Mouse (Mus musculus) embryonic facial prominence, embryonic 11.5 days (tissue): Measurements from ENCODE around the gene Stra6l. TPM values are rescaled to one million over a fixed set of nuclear protein-coding genes. Genes with fewer than 3 reads are reported as not detected.

Experiments used
- ATAC-seq: fragments of 200-750 bp; cut with Nextera tagmentation; replicated peaks from 2 replicates; pipeline ENCODE4 v1.8.0; 2017; ENCODE audit warnings: low read depth; ENCODE audit not compliant: insufficient number of reproducible peaks, low FRiP score, low TSS enrichment
- DNase-seq: peaks from one replicate; pipeline ENCODE4 v3.0.0-alpha.2; 2015; ENCODE audit warnings: low spot score
- H3K27ac ChIP-seq: fragments of 300-500 bp; sonication (generic); replicated peaks from 2 replicates; pipeline ENCODE4 v1.5.1; 2014; ENCODE audit warnings: mild to moderate bottlenecking, low read depth, low read length, control low read depth
- H3K27me3 ChIP-seq: fragments of 300-500 bp; sonication (generic); 2 replicates; pipeline ENCODE4 v1.6.1; 2014; ENCODE audit warnings: mild to moderate bottlenecking, low read length, moderate library complexity, mixed read lengths; ENCODE audit not compliant: control insufficient read depth, insufficient read depth
- H3K36me3 ChIP-seq: fragments of 300-500 bp; sonication (generic); replicated peaks from 2 replicates; pipeline ENCODE4 v1.6.1; 2014; ENCODE audit warnings: low read depth, mild to moderate bottlenecking, low read length, moderate library complexity, mixed read lengths; ENCODE audit not compliant: control insufficient read depth, insufficient read depth
- H3K4me1 ChIP-seq: fragments of 300-500 bp; sonication (generic); 2 replicates; pipeline ENCODE4 v1.6.1; 2014; ENCODE audit warnings: low read length, mixed read lengths; ENCODE audit not compliant: control insufficient read depth, insufficient read depth
- H3K4me2 ChIP-seq: fragments of 300-500 bp; sonication (generic); 2 replicates; pipeline ENCODE4 v1.6.1; 2014; ENCODE audit warnings: low read depth, mild to moderate bottlenecking, control low read depth, low read length, moderate library complexity
- H3K4me3 ChIP-seq: fragments of 300-500 bp; sonication (generic); 2 replicates; pipeline ENCODE4 v1.5.1; 2014; ENCODE audit warnings: low read depth, low read length, control low read depth
- H3K9ac ChIP-seq: fragments of 300-500 bp; sonication (generic); replicated peaks from 2 replicates; pipeline ENCODE4 v1.6.1; 2014; ENCODE audit warnings: mild to moderate bottlenecking, control low read depth, low read length
- H3K9me3 ChIP-seq: fragments of 300-500 bp; sonication (generic); replicated peaks from 2 replicates; pipeline ENCODE4 v1.6.1; 2016; ENCODE audit warnings: mild to moderate bottlenecking, low read length, inconsistent platforms, mixed read lengths; ENCODE audit not compliant: control insufficient read depth
- WGBS: fragments of 180-500 bp; shearing (Covaris S2); extraction: QIAGEN DNeasy Blood & Tissue Kit; methylation state at CpG from one replicate; pipeline ENCODE4 v1.1.7; 2014; 5-methylcytosine and 5-hydroxymethylcytosine counted together
- polyA plus RNA-seq: library from polyadenylated mRNA; unstranded; fragments of >200 nt; fragmentation: Nextera tagmentation; extraction: Ambion mirVana; gene quantifications from 2 replicates; pipeline ENCODE4 v1.2.1, GENCODE M21; 2014

Gene Stra6l
- polyA plus RNA-seq: 0.13 and 0.14 TPM in 2 replicates

- Histone ChIP-seq H3K36me3 (no peaks in the 10 kb centered on the region), H3K9me3 (no peaks in the 10 kb centered on the region), H3K9ac (no peak within 1 kb of the TSS), H3K4me2 (no peak within 1 kb of the TSS), H3K27me3 (no peaks in the 10 kb centered on the region), H3K27ac (no peak within 1 kb of the TSS), H3K4me1 (no peaks in the 10 kb centered on the region), H3K4me3 (no peak within 1 kb of the TSS)
- ATAC-seq (no peak), DNase-seq (no peak)
- WGBS: 74% methylated on average over 10 of the region's 10 CpGs
Observed at GRCm38 (mm10) chr4:45848109-45848824, at the start of gene Stra6l. Gene Stra6l, plus strand, starts transcription at chr4:45848664.

- Histone ChIP-seq H3K4me3 (peak within 1 kb of the TSS; percentile 43), H3K27ac (no peak within 1 kb of the TSS), H3K9me3 (no peaks in the 10 kb centered on the region), H3K4me1 (peaks cover 3% of the 10 kb centered on the region; the same call in 1 of the 2 replicates), H3K4me2 (peak within 1 kb of the TSS; percentile 79), H3K27me3 (peaks cover 2% of the 10 kb centered on the region; the same call in 1 of the 2 replicates), H3K36me3 (no peaks in the 10 kb centered on the region), H3K9ac (peak within 1 kb of the TSS; percentile 53)
- ATAC-seq: peak; percentile 80
- DNase-seq: peak; percentile 82
- WGBS: 0% methylated on average over 26 of the region's 26 CpGs
Observed at GRCm38 (mm10) chr4:45798964-45799363, 49.5 kb upstream of the Stra6l start, which contains the start of gene Aldh1b1. Gene Aldh1b1, plus strand, starts transcription at chr4:45799022.

- no peak overlapping the region for H3K27ac ChIP-seq
- no peak overlapping the region for H3K4me3 ChIP-seq
- no peak for DNase-seq
- 37% methylated on average over 3 of the region's 3 CpGs for WGBS
- H3K36me3 ChIP-seq: no peaks in the 10 kb centered on the region
- H3K4me2 ChIP-seq: no peak overlapping the region
- no peak for ATAC-seq
- H3K9ac ChIP-seq: no peak overlapping the region
- H3K4me1 ChIP-seq: peaks cover 3% of the 10 kb centered on the region; the same call in 1 of the 2 replicates
- no peaks in the 10 kb centered on the region for H3K9me3 ChIP-seq
- peaks cover 2% of the 10 kb centered on the region; the same call in 1 of the 2 replicates for H3K27me3 ChIP-seq
Observed at GRCm38 (mm10) chr4:45799956-45800537, 48.4 kb upstream of the Stra6l start.

- 94% methylated on average over 14 of the region's 14 CpGs for WGBS
- DNase-seq (no peak), ATAC-seq (no peak)
- H3K27ac ChIP-seq: no peak overlapping the region
- no peaks in the 10 kb centered on the region for H3K4me1 ChIP-seq
- no peaks in the 10 kb centered on the region for H3K9me3 ChIP-seq
- H3K27me3 ChIP-seq: no peaks in the 10 kb centered on the region
- H3K4me3 ChIP-seq: no peak overlapping the region
- no peak overlapping the region for H3K9ac ChIP-seq
- no peaks in the 10 kb centered on the region for H3K36me3 ChIP-seq
- H3K4me2 ChIP-seq: no peak overlapping the region
Observed at GRCm38 (mm10) chr4:45802900-45803299, 45.6 kb upstream of the Stra6l start.

- Histone ChIP-seq H3K4me1 (no peaks in the 10 kb centered on the region), H3K36me3 (no peaks in the 10 kb centered on the region)
- WGBS: 38% methylated on average over 7 of the region's 7 CpGs
Observed at GRCm38 (mm10) chr4:45808034-45808433, 40.4 kb upstream of the Stra6l start.

GRCm38 (mm10) chr4:45811250-45811649 is 37.2 kb upstream of the Stra6l start:
- H3K27ac ChIP-seq: no peak overlapping the region
- no peaks in the 10 kb centered on the region for H3K27me3 ChIP-seq
- no peaks in the 10 kb centered on the region for H3K4me1 ChIP-seq
- ATAC-seq (no peak), DNase-seq (no peak)
- H3K4me2 ChIP-seq: no peak overlapping the region
- H3K9ac ChIP-seq: no peak overlapping the region
- H3K9me3 ChIP-seq: no peaks in the 10 kb centered on the region
- no peaks in the 10 kb centered on the region for H3K36me3 ChIP-seq
- no peak overlapping the region for H3K4me3 ChIP-seq
- 19% methylated on average over 8 of the region's 8 CpGs for WGBS

More at GRCm38 (mm10) chr4:45808034-45808433, 40.4 kb upstream of the Stra6l start:
- no peak overlapping the region for H3K4me2 ChIP-seq
- no peak for ATAC-seq
- H3K4me3 ChIP-seq: no peak overlapping the region
- DNase-seq: no peak
- no peaks in the 10 kb centered on the region for H3K27me3 ChIP-seq
- no peak overlapping the region for H3K27ac ChIP-seq
- no peaks in the 10 kb centered on the region for H3K9me3 ChIP-seq
- H3K9ac ChIP-seq: no peak overlapping the region

GRCm38 (mm10) chr4:45815542-45815941 is 32.9 kb upstream of the Stra6l start:
- Histone ChIP-seq H3K9me3 (no peaks in the 10 kb centered on the region), H3K27me3 (no peaks in the 10 kb centered on the region; the same call in 1 of the 2 replicates), H3K4me1 (peaks cover 3% of the 10 kb centered on the region; the same call in 1 of the 2 replicates), H3K36me3 (no peaks in the 10 kb centered on the region), H3K4me2 (no peak overlapping the region), H3K27ac (no peak overlapping the region), H3K9ac (no peak overlapping the region), H3K4me3 (no peak overlapping the region)
- 30% methylated on average over 7 of the region's 7 CpGs for WGBS
- ATAC-seq (no peak), DNase-seq (peak; percentile 70)

GRCm38 (mm10) chr4:45818814-45819207 is 29.7 kb upstream of the Stra6l start:
- Histone ChIP-seq H3K27ac (no peak overlapping the region), H3K9ac (peak overlapping the region; percentile 41), H3K4me2 (peak overlapping the region; percentile 53), H3K9me3 (no peaks in the 10 kb centered on the region), H3K4me3 (no peak overlapping the region; the same call in 1 of the 2 replicates), H3K4me1 (peaks cover 3% of the 10 kb centered on the region; the same call in 1 of the 2 replicates), H3K36me3 (no peaks in the 10 kb centered on the region), H3K27me3 (peaks cover 3% of the 10 kb centered on the region)
- WGBS: 28% methylated on average over 4 of the region's 4 CpGs
- ATAC-seq (0 out of 2 replicates have a peak, but pooled peaks have one; percentile 1), DNase-seq (no peak)
